Mouse (Mus musculus): ENCODE data around the gene Stac3.
A peak's percentile ranks its signal among the peaks of the same experiment; 100 is the strongest.

- peak; percentile 88 for TF ChIP-seq CTCF (IDR thresholded peaks at IDR 0.05; ENCODE audit: low read depth, low read length)
- 0 out of 2 replicates have a peak, but pooled peaks have one; percentile 32 for TF ChIP-seq EP300 (IDR thresholded peaks at IDR 0.05; ENCODE audit: insufficient read depth, low read depth, low read length)
These were observed 6.8 kb downstream of the Stac3 start for GRCm38 (mm10) chr10:127508239-127508638.
